Mouse (Mus musculus) forebrain, embryonic 10.5 days (tissue): ENCODE measurements at regions not wholly inside any gene's neighbourhood (a gene's known extent, or its start where the extent isn't known, plus 50 kb on each side); places are given as distances from the start of the nearest gene placed in this dataset.

Source experiments
- DNase-seq: peaks from one replicate; pipeline ENCODE4 v3.0.0-alpha.2; 2017; ENCODE audit warnings: low spot score; ENCODE audit errors: extremely low spot score
- H3K27ac ChIP-seq: fragments of 300-500 bp; sonication (generic); 2 replicates; pipeline ENCODE4 v1.5.1; 2016; ENCODE audit warnings: mild to moderate bottlenecking
- H3K27me3 ChIP-seq: fragments of 300-500 bp; sonication (generic); 2 replicates; pipeline ENCODE4 v1.6.1; 2016; ENCODE audit warnings: mild to moderate bottlenecking; ENCODE audit not compliant: poor library complexity, severe bottlenecking
- H3K36me3 ChIP-seq: fragments of 300-500 bp; sonication (generic); replicated peaks from 2 replicates; pipeline ENCODE4 v1.6.1; 2016; ENCODE audit warnings: mild to moderate bottlenecking, moderate library complexity
- H3K4me1 ChIP-seq: fragments of 300-500 bp; sonication (generic); 2 replicates; pipeline ENCODE4 v1.6.1; 2016
- H3K4me3 ChIP-seq: fragments of 300-500 bp; sonication (generic); 2 replicates; pipeline ENCODE4 v1.5.1; 2016; ENCODE audit warnings: mild to moderate bottlenecking, moderate library complexity
- H3K9me3 ChIP-seq: fragments of 300-500 bp; sonication (generic); 2 replicates; pipeline ENCODE4 v1.6.1; 2016; ENCODE audit warnings: mild to moderate bottlenecking, moderate library complexity
- WGBS: fragments of 180-500 bp; shearing (Covaris S2); methylation state at CpG from one replicate; pipeline ENCODE4 v1.1.7; 2016; 5-methylcytosine and 5-hydroxymethylcytosine counted together

- H3K9me3 ChIP-seq: no peaks in the 10 kb centered on the region
- H3K4me1 ChIP-seq: no peaks in the 10 kb centered on the region; the same call in 1 of the 2 replicates
- no peaks in the 10 kb centered on the region for H3K27me3 ChIP-seq
- no peaks in the 10 kb centered on the region for H3K36me3 ChIP-seq
- no peak overlapping the region for H3K4me3 ChIP-seq
- no peak for DNase-seq
- 81% methylated on average over 5 of the region's 5 CpGs for WGBS
- H3K27ac ChIP-seq: no peak overlapping the region
Measured at GRCm38 (mm10) chr8:89649207-89649890, 605.4 kb upstream of the Sall1 start.

DNA sequence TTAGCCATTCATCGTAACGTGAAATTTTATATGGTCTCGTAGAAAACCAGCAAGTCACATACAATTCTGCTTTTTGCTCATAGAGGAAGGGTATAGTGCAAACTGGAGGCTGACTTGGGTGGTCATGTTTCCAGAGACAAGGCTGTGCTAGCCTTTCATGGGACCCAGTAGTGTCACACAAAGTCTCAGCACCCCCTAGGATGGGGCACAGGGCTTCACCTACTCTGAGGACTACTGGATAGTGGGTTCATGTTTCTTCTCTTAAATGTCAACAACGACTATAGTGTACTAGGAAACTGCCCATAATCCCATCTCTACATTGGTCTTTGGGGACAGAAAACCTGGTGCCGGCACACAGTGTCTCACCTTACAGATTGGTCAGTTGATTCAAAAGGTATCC, 603.0 kb upstream of the Sall1 start:
- DNase-seq: no peak
- no peaks in the 10 kb centered on the region for H3K36me3 ChIP-seq
- H3K4me3 ChIP-seq: no peak overlapping the region
- no peaks in the 10 kb centered on the region for H3K27me3 ChIP-seq
- no peaks in the 10 kb centered on the region for H3K9me3 ChIP-seq
- 91% methylated on average over 5 of the region's 5 CpGs for WGBS
- no peak overlapping the region for H3K27ac ChIP-seq
- H3K4me1 ChIP-seq: peaks cover 6% of the 10 kb centered on the region

DNA sequence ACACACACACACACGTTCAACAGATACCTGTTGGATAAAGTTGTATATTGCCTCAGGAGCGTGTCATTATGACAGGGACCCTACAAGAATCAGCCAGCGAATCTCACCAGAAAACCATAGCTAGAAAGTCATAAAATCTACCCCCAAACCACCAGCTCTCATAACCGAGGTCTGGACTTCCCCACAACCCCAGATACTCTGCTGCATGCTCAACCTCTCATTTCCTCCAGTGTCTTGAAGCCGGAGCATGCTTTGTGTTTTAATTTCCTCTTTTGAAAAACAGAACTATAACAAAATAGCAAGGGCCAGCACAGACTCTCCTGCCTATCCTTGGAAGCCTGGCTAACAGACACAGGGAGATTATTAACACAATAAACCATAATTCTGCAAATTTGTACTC, 597.4 kb upstream of the Sall1 start:
- Histone ChIP-seq H3K9me3 (no peaks in the 10 kb centered on the region), H3K36me3 (no peaks in the 10 kb centered on the region), H3K4me3 (no peak overlapping the region), H3K27me3 (no peaks in the 10 kb centered on the region), H3K27ac (no peak overlapping the region), H3K4me1 (peaks cover 6% of the 10 kb centered on the region)
- no peak for DNase-seq
- 85% methylated on average over 5 of the region's 5 CpGs for whole genome bisulfite sequencing

GRCm38 (mm10) chr8:89634864-89635263, 590.9 kb upstream of the Sall1 start:
- H3K4me3 ChIP-seq: no peak overlapping the region
- DNase-seq: no peak
- no peak overlapping the region for H3K27ac ChIP-seq
- no peaks in the 10 kb centered on the region for H3K9me3 ChIP-seq
- H3K27me3 ChIP-seq: no peaks in the 10 kb centered on the region
- H3K4me1 ChIP-seq: peaks cover 14% of the 10 kb centered on the region
- H3K36me3 ChIP-seq: no peaks in the 10 kb centered on the region
- 97% methylated on average over 2 of the region's 2 CpGs for WGBS

DNA sequence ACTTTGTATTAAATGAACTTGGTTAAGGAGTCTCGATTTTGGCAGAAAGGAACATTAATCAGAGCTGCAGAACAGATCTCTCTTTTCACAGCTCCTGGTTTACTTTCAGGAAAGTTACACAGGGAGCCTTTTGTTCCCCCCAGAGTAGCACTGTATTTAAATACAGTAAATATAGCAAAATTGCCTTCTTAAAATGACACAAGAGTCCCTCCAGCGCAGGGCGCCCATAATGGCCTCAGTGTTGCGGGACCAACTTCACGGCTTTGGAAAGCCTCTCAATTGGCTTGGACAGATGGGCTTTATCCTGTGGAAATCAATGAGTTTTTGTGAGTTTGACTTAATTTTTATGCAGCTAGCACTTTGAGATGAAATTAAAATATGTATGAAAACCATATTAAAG, 588.3 kb upstream of the Sall1 start:
- WGBS: 84% methylated on average over 5 of the region's 5 CpGs
- no peaks in the 10 kb centered on the region for H3K36me3 ChIP-seq
- no peaks in the 10 kb centered on the region for H3K9me3 ChIP-seq
- no peak overlapping the region for H3K27ac ChIP-seq
- no peak overlapping the region for H3K4me3 ChIP-seq
- H3K27me3 ChIP-seq: no peaks in the 10 kb centered on the region
- H3K4me1 ChIP-seq: peaks cover 14% of the 10 kb centered on the region
- DNase-seq: no peak

GRCm38 (mm10) chr8:89630540-89630939, 586.6 kb upstream of the Sall1 start:
- WGBS: 87% methylated on average over 3 of the region's 3 CpGs
- H3K27me3 ChIP-seq: no peaks in the 10 kb centered on the region
- no peak overlapping the region for H3K27ac ChIP-seq
- H3K4me1 ChIP-seq: peaks cover 14% of the 10 kb centered on the region
- no peak for DNase-seq
- no peaks in the 10 kb centered on the region for H3K9me3 ChIP-seq
- no peak overlapping the region for H3K4me3 ChIP-seq
- H3K36me3 ChIP-seq: no peaks in the 10 kb centered on the region

- DNase-seq: no peak
- no peak overlapping the region for H3K27ac ChIP-seq
- H3K36me3 ChIP-seq: no peaks in the 10 kb centered on the region
- no peaks in the 10 kb centered on the region for H3K27me3 ChIP-seq
- H3K4me1 ChIP-seq: no peaks in the 10 kb centered on the region
- 78% methylated on average over 7 of the region's 7 CpGs for WGBS
- no peak overlapping the region for H3K4me3 ChIP-seq
- no peaks in the 10 kb centered on the region for H3K9me3 ChIP-seq
Measured at GRCm38 (mm10) chr8:89618089-89618488, 574.1 kb upstream of the Sall1 start.

DNA sequence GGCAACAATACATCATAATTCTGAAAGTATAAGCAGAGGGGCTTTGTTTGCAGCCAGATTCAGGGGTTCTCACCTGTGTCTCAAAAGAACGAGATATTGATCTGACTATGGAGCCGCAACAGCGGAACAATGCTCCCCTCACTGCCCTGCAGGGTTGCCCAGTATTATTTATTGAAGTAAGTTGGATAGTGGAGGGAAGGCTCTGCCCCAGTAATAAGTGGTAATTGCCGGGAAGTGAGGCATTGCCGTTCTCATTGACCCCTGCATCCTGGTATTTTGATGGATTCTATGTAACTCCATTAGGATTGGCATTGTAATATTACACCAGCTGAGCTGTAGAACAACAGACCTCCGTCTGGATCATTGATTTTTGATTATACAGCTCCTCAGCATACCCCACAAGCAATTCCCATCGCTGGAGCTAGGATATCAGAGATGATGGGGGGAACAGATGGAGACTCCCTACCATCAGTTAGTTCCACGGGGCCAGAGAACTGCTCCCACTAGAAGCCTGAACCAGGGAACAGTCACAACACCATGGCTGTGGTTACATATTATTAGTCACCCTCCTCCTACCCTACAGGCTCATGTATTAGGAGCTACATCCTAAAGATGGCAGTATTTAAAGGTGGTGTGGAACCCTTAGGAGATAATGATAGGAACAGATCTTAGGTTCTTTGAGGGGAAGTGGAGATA, 572.0 kb upstream of the Sall1 start:
- no peaks in the 10 kb centered on the region for H3K4me1 ChIP-seq
- DNase-seq: no peak
- H3K36me3 ChIP-seq: no peaks in the 10 kb centered on the region
- no peaks in the 10 kb centered on the region for H3K27me3 ChIP-seq
- H3K9me3 ChIP-seq: no peaks in the 10 kb centered on the region
- H3K27ac ChIP-seq: no peak overlapping the region
- H3K4me3 ChIP-seq: no peak overlapping the region
- WGBS: 82% methylated on average over 8 of the region's 8 CpGs

DNA sequence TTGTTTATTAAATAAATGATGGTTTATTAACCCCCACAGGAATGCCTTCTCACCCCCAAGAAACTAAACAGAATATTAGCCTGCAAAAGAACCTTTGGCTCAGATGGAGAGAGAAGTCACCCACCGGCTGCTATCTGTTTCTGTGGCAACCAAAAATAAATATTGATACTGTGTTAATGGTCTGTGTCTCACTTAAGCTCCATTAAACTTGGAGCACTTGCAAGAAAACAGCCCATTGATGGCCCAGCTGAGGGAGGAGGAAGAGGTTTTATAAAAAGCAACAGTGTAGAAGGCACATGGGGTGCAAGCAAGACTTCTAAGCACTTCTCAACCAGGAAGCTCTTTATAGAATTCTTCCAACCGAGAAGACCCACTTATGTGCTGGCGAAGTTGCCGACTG, 565.1 kb upstream of the Sall1 start:
- Histone ChIP-seq H3K27me3 (no peaks in the 10 kb centered on the region), H3K9me3 (no peaks in the 10 kb centered on the region), H3K36me3 (no peaks in the 10 kb centered on the region), H3K4me3 (no peak overlapping the region), H3K27ac (no peak overlapping the region), H3K4me1 (no peaks in the 10 kb centered on the region)
- no peak for DNase-seq
- WGBS: 86% methylated on average over 4 of the region's 4 CpGs

GRCm38 (mm10) chr8:89605905-89606468, 562.0 kb upstream of the Sall1 start:
- 92% methylated on average over 4 of the region's 4 CpGs for WGBS
- no peak for DNase-seq
- no peaks in the 10 kb centered on the region for H3K9me3 ChIP-seq
- H3K27me3 ChIP-seq: no peaks in the 10 kb centered on the region
- H3K36me3 ChIP-seq: no peaks in the 10 kb centered on the region
- no peaks in the 10 kb centered on the region for H3K4me1 ChIP-seq
- H3K27ac ChIP-seq: no peak overlapping the region
- H3K4me3 ChIP-seq: no peak overlapping the region

GRCm38 (mm10) chr8:89604461-89604860, 560.5 kb upstream of the Sall1 start:
- H3K27me3 ChIP-seq: no peaks in the 10 kb centered on the region
- WGBS: 95% methylated on average over 3 of the region's 3 CpGs
- no peaks in the 10 kb centered on the region for H3K9me3 ChIP-seq
- no peak overlapping the region for H3K4me3 ChIP-seq
- H3K27ac ChIP-seq: no peak overlapping the region
- no peak for DNase-seq
- no peaks in the 10 kb centered on the region for H3K4me1 ChIP-seq
- H3K36me3 ChIP-seq: no peaks in the 10 kb centered on the region

GRCm38 (mm10) chr8:89596380-89596779, 552.4 kb upstream of the Sall1 start:
- Histone ChIP-seq H3K4me1 (no peaks in the 10 kb centered on the region), H3K4me3 (no peak overlapping the region), H3K27ac (no peak overlapping the region), H3K9me3 (no peaks in the 10 kb centered on the region), H3K27me3 (no peaks in the 10 kb centered on the region), H3K36me3 (no peaks in the 10 kb centered on the region)
- 90% methylated on average over 7 of the region's 7 CpGs for WGBS
- DNase-seq: no peak

DNA sequence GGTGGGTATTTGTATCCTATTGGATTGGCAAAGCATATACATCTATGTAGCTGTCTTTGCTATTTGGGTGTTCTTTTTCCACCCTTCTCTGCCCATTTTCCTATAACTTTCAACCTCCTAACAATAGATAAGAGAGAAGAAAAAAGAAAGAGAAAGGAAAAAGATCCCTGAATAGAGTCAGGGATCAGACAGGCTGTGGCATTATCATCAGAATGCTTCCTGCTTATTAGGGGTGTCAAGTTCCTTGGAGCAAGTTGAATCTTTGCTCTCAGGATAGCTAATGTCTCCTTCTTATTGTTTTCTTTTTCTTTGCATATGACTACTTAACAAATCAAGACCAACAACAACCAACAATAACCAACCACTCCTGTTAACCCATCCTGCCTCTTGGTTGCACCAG, 539.1 kb upstream of the Sall1 start:
- no peak overlapping the region for H3K4me3 ChIP-seq
- no peak overlapping the region for H3K27ac ChIP-seq
- DNase-seq: no peak
- H3K4me1 ChIP-seq: 0 out of 2 replicates have a peak, but pooled peaks cover 3% of the 10 kb centered on the region
- no peaks in the 10 kb centered on the region for H3K36me3 ChIP-seq
- no peaks in the 10 kb centered on the region for H3K27me3 ChIP-seq
- H3K9me3 ChIP-seq: no peaks in the 10 kb centered on the region
